Mouse (Mus musculus) ES-Bruce4 (cell line): ENCODE measurements at regions not wholly inside any gene's neighbourhood (a gene's known extent, or its start where the extent isn't known, plus 50 kb on each side); places are given as distances from the start of the nearest gene placed in this dataset.

Source experiments
- H3K27ac ChIP-seq: 2 replicates; pipeline ENCODE4 v1.5.1; 2012; ENCODE audit warnings: low read length, inconsistent platforms; ENCODE audit not compliant: insufficient read depth
- H3K27me3 ChIP-seq: 2 replicates; pipeline ENCODE4 v1.6.1; 2012; ENCODE audit warnings: mild to moderate bottlenecking, low read length, inconsistent platforms; ENCODE audit not compliant: control insufficient read depth, poor library complexity, insufficient read depth, severe bottlenecking
- H3K36me3 ChIP-seq: 2 replicates; pipeline ENCODE4 v1.6.1; 2012; ENCODE audit warnings: inconsistent platforms, mild to moderate bottlenecking, low read length, moderate library complexity; ENCODE audit not compliant: control insufficient read depth, poor library complexity, insufficient read depth, severe bottlenecking
- H3K4me1 ChIP-seq: one replicate; pipeline ENCODE4 v1.8.1; 2011; ENCODE audit warnings: low read length; ENCODE audit not compliant: control insufficient read depth, insufficient read depth
- H3K4me3 ChIP-seq: 2 replicates; pipeline ENCODE4 v1.5.1; 2011; ENCODE audit warnings: low read depth, mild to moderate bottlenecking, low read length
- H3K9ac ChIP-seq: 2 replicates; pipeline ENCODE4 v1.6.1; 2012; ENCODE audit warnings: low read depth, mild to moderate bottlenecking, inconsistent platforms; ENCODE audit not compliant: poor library complexity, severe bottlenecking
- H3K9me3 ChIP-seq: replicated peaks from 2 replicates; pipeline ENCODE4 v1.6.1; 2012; ENCODE audit warnings: mild to moderate bottlenecking, low read length, inconsistent platforms; ENCODE audit not compliant: control insufficient read depth, poor library complexity, insufficient read depth, severe bottlenecking
- CTCF ChIP-seq: IDR thresholded peaks from one replicate; pipeline ENCODE4 v1.8.1; 2011; ENCODE audit warnings: low read depth, low read length
- EP300 ChIP-seq: IDR thresholded peaks from 2 replicates; pipeline ENCODE4 v1.6.1; 2011; ENCODE audit warnings: low read depth, low read length; ENCODE audit not compliant: insufficient read depth
- POLR2A ChIP-seq: IDR thresholded peaks from one replicate; pipeline ENCODE4 v1.8.1; 2011; ENCODE audit warnings: low read length; ENCODE audit not compliant: insufficient read depth

DNA sequence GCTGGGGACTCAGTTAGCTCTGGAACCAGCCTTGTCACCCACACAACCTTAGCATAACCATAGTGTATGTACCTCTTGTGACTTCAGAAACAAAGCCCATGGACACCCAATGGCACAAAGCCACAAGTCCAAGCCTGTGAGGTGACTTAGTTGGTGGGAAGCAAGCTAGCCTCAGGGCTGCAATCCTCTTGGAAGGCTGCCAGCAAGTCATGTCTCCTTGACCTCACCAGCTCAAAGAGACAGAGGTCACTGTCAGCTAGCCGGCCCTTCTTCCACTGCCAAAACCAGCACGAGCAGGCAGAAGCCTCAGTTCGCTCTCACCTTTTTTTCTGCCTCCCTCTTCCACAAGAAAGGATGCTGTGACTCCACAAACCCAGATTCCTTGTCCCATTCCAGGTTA is 161.0 kb downstream of the Rybp start:
- no peaks in the 10 kb centered on the region for H3K36me3 ChIP-seq
- H3K27me3 ChIP-seq = no peaks in the 10 kb centered on the region
- H3K27ac ChIP-seq = no peak overlapping the region
- H3K9me3 ChIP-seq = no peaks in the 10 kb centered on the region
- no peak overlapping the region for H3K4me3 ChIP-seq
- TF ChIP-seq POLR2A = no peak
- no peak for TF ChIP-seq EP300
- TF ChIP-seq CTCF = no peak
- H3K4me1 ChIP-seq = no peaks in the 10 kb centered on the region
- no peak overlapping the region for H3K9ac ChIP-seq

DNA sequence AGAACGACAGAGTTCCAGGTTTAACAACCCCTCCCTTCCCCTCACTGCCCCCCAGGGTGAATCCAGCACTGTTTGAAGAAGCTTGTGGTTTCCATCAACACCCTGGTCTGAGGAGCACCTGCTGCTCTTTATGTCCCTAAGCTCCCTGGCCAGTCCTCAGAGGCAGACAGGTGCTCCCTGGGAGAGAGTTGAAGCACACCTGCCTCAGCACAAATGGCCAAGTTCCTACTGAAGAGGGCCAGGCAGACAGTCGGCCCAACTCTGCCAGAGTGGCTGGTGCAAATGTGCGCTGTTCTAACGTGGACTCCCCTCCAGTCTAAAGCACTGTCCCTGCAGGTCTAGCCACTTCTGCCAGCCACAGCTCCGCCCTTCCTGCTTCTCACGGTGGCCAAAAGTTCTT is 166.0 kb downstream of the Rybp start:
- TF ChIP-seq EP300 = no peak
- no peak for TF ChIP-seq CTCF
- TF ChIP-seq POLR2A = no peak
- H3K4me1 ChIP-seq = no peaks in the 10 kb centered on the region
- H3K36me3 ChIP-seq = no peaks in the 10 kb centered on the region
- H3K9me3 ChIP-seq = no peaks in the 10 kb centered on the region
- no peaks in the 10 kb centered on the region for H3K27me3 ChIP-seq
- H3K27ac ChIP-seq = no peak overlapping the region
- no peak overlapping the region for H3K4me3 ChIP-seq
- H3K9ac ChIP-seq = no peak overlapping the region

DNA sequence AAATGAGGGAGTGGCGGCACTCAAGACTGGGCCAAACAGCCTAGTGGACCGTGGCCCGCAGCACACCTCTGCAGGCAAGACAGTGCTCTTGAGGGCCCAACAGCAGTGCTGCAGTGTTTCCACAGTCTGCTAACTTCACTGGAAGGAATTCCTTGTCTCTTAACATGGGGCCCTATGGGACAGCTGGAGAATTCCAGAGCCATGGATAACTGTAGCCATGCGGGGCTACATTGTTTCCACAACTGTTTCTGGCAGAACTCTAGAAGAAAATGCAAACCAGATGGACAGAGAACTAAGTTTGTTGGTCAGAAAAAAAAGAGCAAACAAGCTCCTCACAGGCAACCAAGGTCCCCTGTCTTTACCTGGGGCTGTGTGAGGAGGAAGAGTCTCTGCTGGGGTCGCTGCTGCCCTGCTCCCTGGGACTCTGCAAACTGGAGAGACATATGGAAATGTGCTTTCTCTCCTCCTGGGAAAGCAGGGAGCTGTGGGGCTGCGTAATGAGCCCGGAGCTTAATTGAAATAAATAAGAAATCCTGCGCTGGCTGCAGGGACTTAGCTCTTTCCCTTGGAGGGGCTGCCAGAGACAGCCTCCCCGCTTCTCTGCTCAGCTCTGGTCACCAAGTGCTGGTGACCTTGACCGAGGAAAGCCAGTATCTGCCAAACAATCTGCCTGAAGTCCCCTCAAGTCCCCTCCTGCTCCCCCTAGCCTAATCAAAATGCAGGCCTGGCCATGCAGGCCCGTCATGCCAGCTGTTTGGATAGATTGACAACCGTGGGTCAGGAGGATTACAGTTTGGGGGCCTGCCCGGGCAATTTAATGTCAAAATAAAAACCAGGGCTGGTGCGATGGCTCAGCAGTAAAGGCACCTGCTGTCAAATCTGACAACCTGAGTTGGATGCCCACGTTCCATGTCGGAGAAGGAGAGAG is 167.0 kb downstream of the Rybp start:
- no peak for TF ChIP-seq POLR2A
- no peak for TF ChIP-seq EP300
- TF ChIP-seq CTCF = no peak
- no peak overlapping the region for H3K27ac ChIP-seq
- no peak overlapping the region for H3K9ac ChIP-seq
- H3K27me3 ChIP-seq = no peaks in the 10 kb centered on the region
- H3K36me3 ChIP-seq = no peaks in the 10 kb centered on the region
- H3K4me1 ChIP-seq = no peaks in the 10 kb centered on the region
- H3K4me3 ChIP-seq = no peak overlapping the region
- no peaks in the 10 kb centered on the region for H3K9me3 ChIP-seq

DNA sequence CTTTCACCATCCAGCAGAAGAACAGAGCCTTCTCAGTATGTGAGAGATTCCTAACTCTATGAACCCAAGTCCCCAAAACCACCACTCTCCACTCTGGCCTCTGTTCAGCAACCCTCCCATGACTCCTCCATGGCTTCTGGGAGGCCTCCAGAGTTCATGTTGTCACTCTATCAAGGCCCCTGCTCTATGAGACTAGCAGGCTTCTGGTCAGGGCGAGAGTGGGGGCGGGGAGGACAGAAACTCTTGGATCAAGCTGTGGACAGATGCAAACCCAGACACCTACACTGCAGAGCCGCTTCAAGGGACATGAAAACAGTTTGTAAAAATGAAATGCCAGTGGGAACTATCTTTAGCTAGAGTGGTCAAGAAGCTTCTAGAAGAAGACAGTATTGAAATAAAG is 170.2 kb downstream of the Rybp start:
- H3K9ac ChIP-seq = no peak overlapping the region
- H3K27ac ChIP-seq = no peak overlapping the region
- no peaks in the 10 kb centered on the region for H3K4me1 ChIP-seq
- H3K9me3 ChIP-seq = no peaks in the 10 kb centered on the region
- H3K4me3 ChIP-seq = no peak overlapping the region
- no peaks in the 10 kb centered on the region for H3K36me3 ChIP-seq
- TF ChIP-seq EP300 (no peak), POLR2A (no peak), CTCF (no peak)
- no peaks in the 10 kb centered on the region for H3K27me3 ChIP-seq

DNA sequence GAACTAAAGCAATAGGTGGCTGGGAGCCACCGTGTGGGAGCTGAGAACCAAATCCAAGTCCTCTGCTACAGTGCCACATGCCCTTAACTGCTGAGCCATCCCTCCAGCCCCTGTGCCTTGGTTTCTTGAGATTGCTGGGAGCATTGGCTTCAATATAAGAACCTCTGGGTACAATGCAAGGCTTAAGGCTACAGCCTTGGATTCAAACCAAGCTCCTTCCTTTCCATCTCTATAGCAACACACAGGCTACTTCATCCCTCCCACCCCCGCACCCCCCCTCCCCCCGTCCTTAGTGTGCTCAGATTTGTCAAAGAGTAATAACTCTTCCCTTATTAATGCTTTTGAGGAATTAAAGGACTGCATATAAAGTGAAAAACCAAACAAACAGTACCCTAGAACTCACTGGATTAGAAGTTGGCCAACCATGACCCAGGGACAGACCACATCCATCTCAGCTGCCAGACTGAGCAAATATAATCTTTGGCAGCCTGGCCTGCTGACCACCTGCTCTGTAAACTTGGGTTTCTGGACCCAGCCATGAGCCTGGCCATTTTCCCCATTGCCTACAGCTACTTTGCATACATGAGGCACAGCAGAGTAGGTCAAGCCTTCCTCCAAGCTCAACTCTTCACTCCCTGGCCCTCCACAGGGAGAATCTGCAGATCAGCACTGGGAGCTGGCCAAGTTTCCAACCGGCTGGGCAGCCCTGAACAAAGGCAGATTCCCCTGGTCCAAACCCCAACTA is 173.7 kb downstream of the Rybp start:
- TF ChIP-seq POLR2A = no peak
- no peak for TF ChIP-seq CTCF
- no peak for TF ChIP-seq EP300
- no peaks in the 10 kb centered on the region for H3K27me3 ChIP-seq
- H3K9ac ChIP-seq = no peak overlapping the region
- H3K27ac ChIP-seq = no peak overlapping the region
- H3K4me3 ChIP-seq = no peak overlapping the region
- no peaks in the 10 kb centered on the region for H3K36me3 ChIP-seq
- H3K9me3 ChIP-seq = no peaks in the 10 kb centered on the region
- no peaks in the 10 kb centered on the region for H3K4me1 ChIP-seq

DNA sequence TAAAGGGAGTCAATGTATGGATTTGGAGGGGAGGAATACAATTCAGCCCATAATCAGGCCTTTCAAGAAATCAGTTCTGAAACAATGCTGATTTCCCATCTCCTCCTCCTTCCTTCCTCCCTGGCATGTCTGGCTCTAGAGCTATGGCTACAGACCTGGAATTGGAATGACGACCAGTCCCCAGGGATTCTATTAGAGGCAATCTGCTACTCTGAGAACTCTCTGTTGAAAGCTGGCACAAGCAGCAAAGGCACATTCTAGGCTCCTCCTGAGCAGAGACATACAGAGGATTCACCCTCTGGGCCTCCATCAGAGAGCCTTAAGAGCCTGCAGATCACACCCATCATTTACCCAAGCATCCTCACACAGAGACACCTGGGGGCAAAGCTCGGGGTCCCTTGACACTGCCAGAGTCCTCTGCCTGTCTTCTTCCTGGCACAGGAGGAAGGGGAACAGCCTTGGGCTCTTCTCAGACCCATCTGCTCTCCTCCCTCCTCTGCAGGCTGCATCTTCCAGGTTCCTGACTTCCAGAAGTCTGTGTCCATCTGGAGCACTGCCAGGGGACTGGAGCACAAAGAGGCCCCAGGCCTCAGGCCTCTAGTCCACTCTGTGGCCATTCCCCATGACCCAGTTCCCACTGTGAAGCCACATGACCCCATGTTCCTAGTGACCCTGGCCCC is 176.2 kb downstream of the Rybp start:
- no peak overlapping the region for H3K4me3 ChIP-seq
- H3K9ac ChIP-seq = no peak overlapping the region
- no peak overlapping the region for H3K27ac ChIP-seq
- TF ChIP-seq POLR2A (no peak), EP300 (no peak), CTCF (no peak)
- H3K9me3 ChIP-seq = no peaks in the 10 kb centered on the region
- H3K36me3 ChIP-seq = no peaks in the 10 kb centered on the region
- H3K27me3 ChIP-seq = no peaks in the 10 kb centered on the region
- H3K4me1 ChIP-seq = no peaks in the 10 kb centered on the region
